Mouse (Mus musculus) MEL (cell line): ENCODE results near the gene Cox11.

Source experiments
- CTCF ChIP-seq, 3 experiments: IDR thresholded peaks in 2 of 3; conservative IDR thresholded peaks in 1 of 3; 2 replicates each; pipeline ENCODE4 v1.5.1; 2011 to 2012; ENCODE audit warnings: low read length in 3 of 3, low read depth in 2 of 3, mild to moderate bottlenecking in 2 of 3, improper control_type of control experiment in 1 of 3, inconsistent platforms in 1 of 3, mixed read lengths in 1 of 3, moderate library complexity in 1 of 3; ENCODE audit not compliant: control insufficient read depth in 1 of 3, insufficient read depth in 1 of 3, poor library complexity in 1 of 3, severe bottlenecking in 1 of 3
- EP300 ChIP-seq, 2 experiments: IDR thresholded peaks; 2 replicates each; pipeline ENCODE4 v1.6.1; 2011; ENCODE audit warnings: improper control_type of control experiment in 2 of 2, low read length in 2 of 2, low read depth in 1 of 2, mild to moderate bottlenecking in 1 of 2
- GABPA ChIP-seq: IDR thresholded peaks from 2 replicates; pipeline ENCODE4 v1.6.1; 2012; ENCODE audit warnings: low read depth, mild to moderate bottlenecking, inconsistent platforms, low read length, improper control_type of control experiment, moderate library complexity
- GATA1 ChIP-seq: IDR thresholded peaks from 2 replicates; pipeline ENCODE4 v1.6.1; 2011; ENCODE audit warnings: low read depth, low read length, improper control_type of control experiment
- NELFE ChIP-seq: IDR thresholded peaks from 2 replicates; pipeline ENCODE4 v1.6.1; 2011; ENCODE audit warnings: low read depth, low read length, improper control_type of control experiment
- POLR2A ChIP-seq, 2 experiments: IDR thresholded peaks; 2 replicates each; pipeline ENCODE4 v1.6.1; 2011 to 2012; ENCODE audit warnings: low read length in 2 of 2, mild to moderate bottlenecking in 2 of 2, control low read depth in 1 of 2, improper control_type of control experiment in 1 of 2, low read depth in 1 of 2, moderate library complexity in 1 of 2; ENCODE audit not compliant: control insufficient read depth in 1 of 2, insufficient read depth in 1 of 2, poor library complexity in 1 of 2

- TF ChIP-seq GATA1 (no peak), CTCF (IDR thresholded peaks at IDR 0.05 in 2 of 3, conservative IDR thresholded peaks at IDR 0.05 in 1 of 3; ENCODE audit: control insufficient read depth in 1 of 3, insufficient read depth in 1 of 3, low read depth in 2 of 3, low read length in 3 of 3, poor library complexity in 1 of 3, severe bottlenecking in 1 of 3) (no peak), NELFE (no peak), POLR2A (IDR thresholded peaks at IDR 0.05; ENCODE audit: control insufficient read depth in 1 of 2, insufficient read depth in 1 of 2, low read depth in 1 of 2, low read length in 2 of 2, poor library complexity in 1 of 2) (no peak), EP300 (IDR thresholded peaks at IDR 0.05; ENCODE audit: low read depth in 1 of 2, low read length in 2 of 2) (no peak), GABPA (no peak)
Measured at GRCm38 (mm10) chr11:90649777-90650176, 11.8 kb downstream of the Cox11 start.
